Mouse (Mus musculus) liver, postnatal 0 days (tissue): Measurements from ENCODE around the gene Npc1l1. TPM values are rescaled to one million over a fixed set of nuclear protein-coding genes. Genes with fewer than 3 reads are reported as not detected.

Experiments used
- ATAC-seq: fragments of 200-750 bp; cut with Nextera tagmentation; 2 replicates; pipeline ENCODE4 v1.8.0; 2017; ENCODE audit warnings: mild to moderate bottlenecking, moderate library complexity
- DNase-seq: peaks from one replicate; pipeline ENCODE4 v3.0.0-alpha.2; 2016
- H3K27ac ChIP-seq: fragments of 300-500 bp; sonication (generic); 2 replicates; pipeline ENCODE4 v1.5.1; 2014; ENCODE audit warnings: antibody characterized with exemption, moderate library complexity, mild to moderate bottlenecking, low read depth
- H3K27me3 ChIP-seq: fragments of 300-500 bp; sonication (generic); 2 replicates; pipeline ENCODE4 v1.6.1; 2014; ENCODE audit warnings: low read length, control low read depth, mixed read lengths; ENCODE audit not compliant: insufficient read depth
- H3K36me3 ChIP-seq: fragments of 300-500 bp; sonication (generic); replicated peaks from 2 replicates; pipeline ENCODE4 v1.6.1; 2014; ENCODE audit warnings: mild to moderate bottlenecking, control low read depth, low read length, moderate library complexity, mixed read lengths; ENCODE audit not compliant: insufficient read depth
- H3K4me1 ChIP-seq: fragments of 300-500 bp; sonication (generic); 2 replicates; pipeline ENCODE4 v1.6.1; 2014; ENCODE audit warnings: antibody characterized with exemption, mild to moderate bottlenecking, control low read depth; ENCODE audit not compliant: insufficient read depth
- H3K4me2 ChIP-seq: fragments of 300-500 bp; sonication (generic); 2 replicates; pipeline ENCODE4 v1.6.1; 2014; ENCODE audit warnings: low read depth, mild to moderate bottlenecking, low read length, moderate library complexity, mixed read lengths
- H3K4me3 ChIP-seq: fragments of 300-500 bp; sonication (generic); 2 replicates; pipeline ENCODE4 v1.5.1; 2014; ENCODE audit warnings: low read depth, low read length
- H3K9ac ChIP-seq: fragments of 300-500 bp; sonication (generic); replicated peaks from 2 replicates; pipeline ENCODE4 v1.6.1; 2014; ENCODE audit warnings: mild to moderate bottlenecking, moderate library complexity
- H3K9me3 ChIP-seq: fragments of 300-500 bp; sonication (generic); 2 replicates; pipeline ENCODE4 v1.6.1; 2016; ENCODE audit warnings: mild to moderate bottlenecking, control low read depth, low read length, mixed read lengths
- CTCF ChIP-seq: sonication (generic); IDR thresholded peaks from 2 replicates; pipeline ENCODE4 v1.5.1; 2016; ENCODE audit warnings: antibody characterized with exemption, low read depth
- EP300 ChIP-seq: IDR thresholded peaks from 2 replicates; pipeline ENCODE4 v1.6.1; 2016; ENCODE audit warnings: antibody characterized with exemption, low read depth, mild to moderate bottlenecking
- WGBS: fragments of 180-500 bp; shearing (Covaris S2); extraction: QIAGEN DNeasy Blood & Tissue Kit; methylation state at CpG from one replicate; pipeline ENCODE4 v1.1.7; 2014; ENCODE audit not compliant: insufficient replicate concordance; 5-methylcytosine and 5-hydroxymethylcytosine counted together
- polyA plus RNA-seq: library from polyadenylated mRNA; unstranded; fragments of >200 nt; fragmentation: Nextera tagmentation; extraction: Ambion mirVana; gene quantifications from 2 replicates; pipeline ENCODE4 v1.2.1, GENCODE M21; 2015

The Npc1l1 gene
- polyA plus RNA-seq, 1 experiment from 2014 or later: not detected

DNA sequence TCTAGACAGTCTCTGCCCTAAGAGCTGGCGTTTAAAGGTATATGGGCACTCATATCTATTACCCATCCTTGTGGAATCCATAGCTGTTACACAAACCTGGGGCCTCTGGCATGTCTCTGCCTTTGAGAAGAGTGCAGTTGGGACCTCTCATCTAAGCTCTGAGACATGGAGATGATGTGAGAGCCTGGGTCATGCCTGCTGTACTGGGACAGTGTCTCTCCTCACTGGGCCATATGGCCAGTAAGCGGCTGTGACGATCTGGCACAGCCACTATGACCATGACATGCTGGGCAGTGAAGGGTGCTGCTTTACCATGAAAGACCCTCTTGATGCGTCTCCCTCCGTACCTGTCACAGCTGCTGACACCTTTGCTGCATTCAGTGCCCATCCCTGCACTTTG is 22.3 kb upstream of the Npc1l1 start:
- Histone ChIP-seq H3K4me2 (no peak overlapping the region), H3K9ac (no peak overlapping the region), H3K27ac (no peak overlapping the region), H3K4me1 (no peaks in the 10 kb centered on the region), H3K27me3 (no peaks in the 10 kb centered on the region), H3K36me3 (no peaks in the 10 kb centered on the region), H3K4me3 (no peak overlapping the region), H3K9me3 (no peaks in the 10 kb centered on the region)
- 78% methylated on average over 5 of the region's 5 CpGs for WGBS
- no peak for TF ChIP-seq EP300
- TF ChIP-seq CTCF: no peak
- ATAC-seq (no peak), DNase-seq (no peak)

DNA sequence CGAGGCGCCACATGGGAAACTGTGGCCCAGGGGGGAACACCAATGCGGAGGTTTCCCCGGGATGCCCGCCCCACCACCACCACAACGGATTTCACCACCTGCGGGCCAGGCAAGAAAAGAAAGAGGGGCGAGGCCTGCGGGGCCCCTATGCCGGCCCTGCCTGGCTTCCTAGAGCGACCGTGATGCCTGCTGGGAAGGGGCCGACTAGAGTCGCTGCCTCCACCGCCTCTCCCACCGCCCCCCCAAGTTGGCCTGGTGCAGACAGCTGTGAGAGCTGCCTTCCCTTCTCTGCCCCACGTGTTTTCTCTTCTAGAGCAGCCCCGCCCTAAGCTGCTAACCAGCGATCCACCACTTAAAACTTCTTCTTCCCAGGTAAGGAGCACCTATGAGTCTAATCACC is 14.8 kb upstream of the Npc1l1 start:
- H3K27me3 ChIP-seq: no peaks in the 10 kb centered on the region
- no peak for ATAC-seq

DNA sequence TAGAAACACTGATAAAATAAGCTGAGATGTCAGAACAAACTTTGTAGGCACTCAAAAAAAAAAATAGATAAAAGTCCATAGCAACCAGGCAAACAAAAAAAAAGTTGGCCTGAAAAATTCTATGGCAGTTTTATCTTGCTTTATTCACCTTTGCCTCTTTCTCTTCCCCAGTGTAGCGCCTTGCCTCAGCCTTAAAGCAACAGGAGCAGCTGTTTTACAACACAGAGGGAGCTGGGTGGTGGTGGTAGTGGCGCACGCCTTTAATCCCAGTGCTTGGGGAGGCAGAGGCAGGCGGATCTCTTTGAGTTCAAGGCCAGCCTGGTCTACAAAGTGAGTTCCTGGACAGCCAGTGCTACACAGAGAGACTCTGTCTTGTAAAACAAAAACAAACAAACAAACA is 3.1 kb upstream of the Npc1l1 start:
- H3K4me1 ChIP-seq: no peaks in the 10 kb centered on the region
- no peak for ATAC-seq

More for the DNA sequence above, 14.8 kb upstream of the Npc1l1 start:
- no peak for DNase-seq
- Histone ChIP-seq H3K4me2 (no peak overlapping the region), H3K27ac (no peak overlapping the region), H3K4me1 (no peaks in the 10 kb centered on the region), H3K4me3 (no peak overlapping the region), H3K9ac (no peak overlapping the region), H3K9me3 (no peaks in the 10 kb centered on the region), H3K36me3 (no peaks in the 10 kb centered on the region)
- 63% methylated on average over 19 of the region's 19 CpGs for WGBS
- TF ChIP-seq EP300 (no peak), CTCF (no peak)

DNA sequence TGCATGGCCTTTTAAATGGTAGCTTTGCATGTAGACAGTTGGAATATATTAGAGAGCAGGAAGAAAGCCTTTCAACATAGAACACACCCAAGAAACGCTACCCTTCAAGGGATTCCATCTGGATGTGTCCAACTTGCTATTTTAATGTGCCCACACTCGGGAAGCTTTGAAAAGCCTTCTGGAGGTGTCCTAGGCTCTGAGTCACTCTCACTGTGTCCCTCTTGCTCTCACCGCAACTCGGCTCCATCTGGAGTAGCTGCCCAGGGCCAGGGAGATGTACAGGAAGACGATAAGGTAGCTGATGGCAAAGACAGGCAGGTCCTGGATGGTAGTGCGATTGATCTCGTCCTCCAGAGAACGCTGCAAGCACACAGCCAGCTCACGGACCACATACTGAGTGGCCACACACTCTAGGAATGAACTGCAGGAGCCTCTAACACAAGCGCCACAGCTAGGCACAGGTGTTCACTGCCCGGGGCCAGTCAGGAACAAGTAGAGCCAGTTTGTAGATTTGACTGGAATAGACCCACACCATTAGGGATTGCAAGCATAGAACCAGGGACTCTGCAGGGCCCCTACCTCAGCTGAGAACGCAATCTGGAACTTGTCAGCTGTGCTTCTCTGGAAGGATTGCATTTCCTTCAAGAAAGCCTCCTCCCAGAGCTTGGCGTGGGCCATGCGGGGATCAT is 5.3 kb downstream of the Npc1l1 start:
- Histone ChIP-seq H3K4me1 (no peaks in the 10 kb centered on the region), H3K27me3 (no peaks in the 10 kb centered on the region), H3K27ac (no peak overlapping the region), H3K9ac (no peak overlapping the region), H3K36me3 (no peaks in the 10 kb centered on the region), H3K4me2 (no peak overlapping the region), H3K4me3 (no peak overlapping the region), H3K9me3 (no peaks in the 10 kb centered on the region)
- DNase-seq (no peak), ATAC-seq (no peak)
- 75% methylated on average over 14 of the region's 14 CpGs for WGBS
- TF ChIP-seq EP300 (no peak), CTCF (no peak)

More for the DNA sequence above, 3.1 kb upstream of the Npc1l1 start:
- no peaks in the 10 kb centered on the region for H3K36me3 ChIP-seq
- no peak overlapping the region for H3K4me2 ChIP-seq
- peaks cover 4% of the 10 kb centered on the region; the same call in 1 of the 2 replicates for H3K9me3 ChIP-seq
- WGBS: 72% methylated on average over 4 of the region's 4 CpGs
- H3K9ac ChIP-seq: no peak overlapping the region
- H3K4me3 ChIP-seq: no peak overlapping the region
- H3K27ac ChIP-seq: no peak overlapping the region
- H3K27me3 ChIP-seq: no peaks in the 10 kb centered on the region
- TF ChIP-seq CTCF (no peak), EP300 (no peak)
- DNase-seq: no peak

DNA sequence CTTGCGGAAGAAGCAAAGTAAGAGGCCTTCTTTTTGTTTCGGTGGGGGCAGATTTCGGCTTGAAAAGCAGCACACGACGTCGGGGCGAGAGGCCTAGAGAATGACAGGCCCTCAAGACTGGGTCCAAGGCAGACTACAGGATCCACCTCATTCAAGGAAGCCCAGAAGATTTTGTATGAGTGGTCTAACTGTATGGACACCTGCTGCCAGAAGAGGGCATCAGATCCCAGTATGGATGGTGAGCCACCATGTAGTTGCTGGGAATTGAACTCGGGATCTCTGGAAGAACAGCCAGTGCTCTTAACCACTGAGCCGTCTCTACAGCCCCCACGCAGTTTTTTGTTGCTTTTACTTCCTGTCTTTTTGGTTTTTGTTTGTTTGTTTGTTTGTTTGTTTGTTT is 7.8 kb downstream of the Npc1l1 start:
- Histone ChIP-seq H3K27ac (no peak overlapping the region), H3K4me2 (no peak overlapping the region), H3K36me3 (no peaks in the 10 kb centered on the region), H3K9ac (no peak overlapping the region), H3K4me1 (no peaks in the 10 kb centered on the region), H3K27me3 (no peaks in the 10 kb centered on the region), H3K9me3 (no peaks in the 10 kb centered on the region), H3K4me3 (no peak overlapping the region)
- 76% methylated on average over 10 of the region's 10 CpGs for WGBS
- ATAC-seq: no peak
- no peak for DNase-seq
- no peak for TF ChIP-seq CTCF
- no peak for TF ChIP-seq EP300

DNA sequence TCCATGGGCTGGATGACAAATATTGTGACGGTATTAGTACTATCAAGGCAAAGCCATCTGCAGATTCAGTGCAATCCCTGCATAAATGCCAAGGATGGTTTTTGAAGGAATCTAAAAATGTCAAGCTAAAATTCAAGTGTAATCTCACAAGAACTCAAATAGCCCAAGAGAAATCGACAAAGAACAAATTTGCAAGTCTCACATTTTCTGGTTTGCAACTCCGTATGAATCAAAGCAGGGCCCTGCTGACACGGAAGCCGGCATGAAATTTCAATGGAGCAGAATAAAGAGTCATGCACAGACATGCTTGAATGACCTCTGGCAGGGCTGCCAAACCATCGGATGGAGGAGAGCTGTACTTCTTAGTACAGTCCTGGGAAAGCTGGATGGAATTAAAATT is 10.0 kb downstream of the Npc1l1 start:
- Histone ChIP-seq H3K27me3 (no peaks in the 10 kb centered on the region), H3K4me2 (no peak overlapping the region), H3K9me3 (no peaks in the 10 kb centered on the region), H3K4me3 (no peak overlapping the region), H3K4me1 (no peaks in the 10 kb centered on the region), H3K36me3 (no peaks in the 10 kb centered on the region), H3K9ac (no peak overlapping the region), H3K27ac (no peak overlapping the region)
- 81% methylated on average over 6 of the region's 6 CpGs for WGBS
- ATAC-seq (no peak), DNase-seq (no peak)
- TF ChIP-seq CTCF (no peak), EP300 (no peak)
